Mouse (Mus musculus) gastrocnemius, postnatal 14 days (tissue): ENCODE measurements around the gene 2310061N02Rik. TPM values are rescaled to one million over a fixed set of nuclear protein-coding genes. Genes with fewer than 3 reads are reported as not detected.
"Not testable (repeated sequence)": the region's sequence is repeated elsewhere in the genome, so short reads cannot be mapped to it uniquely, and the experiment has no call there.

ENCODE experiments used
- DNase-seq: peaks from one replicate; pipeline ENCODE4 v3.0.0; 2021; ENCODE audit warnings: mixed read lengths
- intact Hi-C: fragments of 180-260 bp; cut with DNase I; formaldehyde crosslinking; loops from one replicate; pipeline ENCODE4 v1.15.1; 2025; ENCODE audit warnings: low total_unique reads
- long read RNA-seq, 2 experiments: library from polyadenylated mRNA; stranded (forward); transcript quantifications; one replicate each; pipeline ENCODE4 v2.0.0; 2021
- total RNA-seq, 2 experiments: library from RNA; stranded (reverse); gene quantifications; 2 replicates each; pipeline ENCODE4 v1.2.3; 2021

2310061N02Rik gene
- total RNA-seq = not detected
- long read RNA-seq, experiment 1 = 0 reads
- long read RNA-seq, experiment 2 = 0 reads

DNA sequence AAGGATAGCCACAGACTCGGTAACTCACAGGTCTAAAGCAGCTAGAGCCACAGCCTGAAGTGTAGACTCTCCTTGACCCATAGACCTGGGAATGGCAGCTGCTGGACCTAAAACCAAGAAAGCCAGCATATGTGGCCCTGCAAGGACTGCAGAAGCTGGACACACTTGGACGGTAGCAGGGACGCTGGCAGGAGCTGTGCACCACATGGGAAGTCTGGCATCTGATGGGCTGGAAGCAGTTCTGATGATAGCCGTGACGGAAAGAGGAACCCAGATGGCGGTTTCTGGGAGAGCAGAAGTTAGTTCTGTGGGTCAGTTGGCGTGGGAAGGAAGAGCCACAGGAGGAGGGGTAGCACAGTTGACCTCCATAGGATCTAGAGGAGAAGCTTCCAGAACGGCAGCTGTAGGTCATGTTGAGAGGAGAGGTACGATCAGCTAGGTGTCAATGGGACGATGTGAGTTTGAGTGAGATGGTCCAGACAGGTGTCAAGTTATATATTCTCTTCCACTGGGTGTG lies at the start of gene 2310061N02Rik:
TSS of gene 2310061N02Rik (minus strand) at position 467 of the 517 bp plus-strand sequence.
- intact Hi-C loops = no loop called here
- peak; percentile 57 for DNase-seq

DNA sequence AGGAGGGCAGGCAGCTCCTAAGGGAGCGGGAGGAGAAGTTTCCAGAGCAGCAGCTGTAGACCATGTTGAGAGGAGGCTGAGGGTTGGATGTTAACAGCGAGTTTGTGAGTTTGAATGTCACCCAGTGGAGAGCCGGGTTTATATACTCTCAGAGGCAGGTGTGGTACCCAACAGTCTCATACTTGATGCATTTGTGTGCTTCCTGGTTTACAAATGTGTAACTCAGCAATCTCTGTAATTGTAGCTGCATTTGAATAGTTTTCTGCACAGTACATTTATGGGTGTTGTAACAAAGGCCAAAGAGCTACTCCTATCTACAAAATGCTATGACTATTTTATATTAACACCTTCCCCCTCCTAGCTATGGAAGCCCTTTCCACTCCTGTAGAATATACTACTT lies 43.8 kb upstream of the 2310061N02Rik start, which contains the start of gene Krtap13:
TSS of gene Krtap13 (minus strand) at position 101 of the 400 bp plus-strand sequence.
- DNase-seq, intact Hi-C loops: not testable (repeated sequence)

DNA sequence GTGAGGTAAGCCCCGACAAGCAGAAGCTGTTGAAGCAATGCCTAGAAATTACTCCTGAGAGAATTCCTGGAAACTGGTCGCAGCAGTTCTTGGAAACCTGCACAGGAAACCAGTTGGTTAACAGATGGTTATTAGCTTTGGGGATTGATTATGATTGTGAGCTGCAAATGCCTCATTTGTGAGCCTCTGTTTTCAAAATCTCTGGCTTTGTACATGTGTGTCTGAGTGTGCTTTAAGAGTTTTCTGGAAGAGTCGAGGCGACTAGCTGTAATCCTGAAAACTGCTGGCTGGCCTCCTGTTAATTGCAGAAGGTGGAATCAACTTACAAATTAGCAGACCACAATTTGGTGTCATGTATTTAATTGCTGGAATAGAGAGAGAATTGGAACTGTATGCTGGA lies 40.2 kb upstream of the 2310061N02Rik start:
- no peak for DNase-seq

DNA sequence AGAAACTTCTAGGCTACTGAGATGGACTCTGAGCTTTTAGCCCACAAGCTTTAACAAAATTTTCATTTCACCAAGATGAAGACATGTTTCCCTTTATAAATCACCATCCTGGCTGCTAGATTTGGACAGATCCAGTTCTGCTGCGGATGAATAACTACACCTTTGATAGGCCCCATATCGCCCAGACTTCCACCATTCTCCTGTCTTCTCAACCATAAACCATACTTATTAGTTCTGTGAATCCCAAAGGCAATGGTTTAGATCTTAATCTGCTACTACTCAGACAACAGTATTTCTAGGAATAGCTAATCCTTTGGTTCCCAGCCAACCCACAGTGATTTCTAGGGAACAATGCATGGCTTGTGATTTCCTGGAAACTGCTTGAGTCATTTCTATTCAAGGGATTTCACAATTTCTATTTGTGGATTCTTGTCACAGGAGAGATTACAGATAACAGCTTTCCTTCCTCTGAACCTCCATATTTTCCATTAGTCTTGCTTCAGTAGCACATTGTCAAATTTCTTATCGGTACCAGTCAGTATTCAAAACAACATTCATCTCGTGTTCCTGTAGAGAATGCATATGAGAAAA lies 37.1 kb upstream of the 2310061N02Rik start:
- intact Hi-C loops = no loop called here
- no peak for DNase-seq

More for the DNA sequence above, 40.2 kb upstream of the 2310061N02Rik start:
- intact Hi-C loops = no loop called here

DNA sequence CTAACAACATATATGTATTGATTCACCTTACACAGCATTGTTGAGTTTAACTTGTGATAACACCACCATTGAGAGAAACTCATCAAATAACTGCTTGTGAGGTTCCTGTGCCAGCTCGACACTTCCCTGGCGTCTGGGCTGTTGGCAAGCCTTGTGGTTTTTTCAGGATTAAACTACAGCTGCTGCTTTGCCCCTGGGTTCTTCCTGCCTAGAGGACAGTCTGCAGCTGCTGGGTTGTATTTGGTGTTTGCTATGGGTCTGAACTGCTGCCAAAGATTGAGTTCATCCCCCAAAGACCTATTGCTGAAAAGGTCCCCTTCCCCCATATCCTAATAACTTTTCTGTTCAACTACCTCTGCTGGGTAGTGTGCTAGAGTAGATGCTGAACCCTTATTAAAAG lies 27.6 kb upstream of the 2310061N02Rik start:
- intact Hi-C loops = no loop called here
- DNase-seq = no peak

DNA sequence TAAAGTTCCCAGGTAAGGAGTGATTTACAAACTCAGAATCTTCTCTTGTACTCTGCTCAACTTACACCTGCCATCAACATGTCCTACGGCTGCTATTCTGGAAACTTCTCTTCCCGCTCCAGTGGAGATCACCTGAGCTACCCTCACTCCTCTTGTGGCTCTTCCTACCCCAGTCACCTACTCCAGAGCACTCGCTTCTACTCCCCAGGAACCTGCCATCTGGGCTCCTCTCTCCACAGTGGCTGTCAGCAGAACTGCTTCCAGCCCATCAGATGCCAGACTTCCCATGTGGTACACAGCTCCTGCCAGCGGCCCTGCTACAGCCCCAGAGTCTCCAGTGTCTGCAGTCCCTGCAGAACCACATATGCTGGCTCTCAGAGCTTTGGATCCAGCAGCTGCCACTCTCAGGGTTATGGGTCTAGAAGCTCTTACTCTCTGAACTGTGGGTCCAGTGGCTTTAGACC lies 21.1 kb upstream of the 2310061N02Rik start, which contains the start of gene Krtap13-1:
TSS of gene Krtap13-1 (plus strand) at position 51 of the 464 bp plus-strand sequence.
- intact Hi-C loops = no loop called here
- DNase-seq = peak; percentile 59

DNA sequence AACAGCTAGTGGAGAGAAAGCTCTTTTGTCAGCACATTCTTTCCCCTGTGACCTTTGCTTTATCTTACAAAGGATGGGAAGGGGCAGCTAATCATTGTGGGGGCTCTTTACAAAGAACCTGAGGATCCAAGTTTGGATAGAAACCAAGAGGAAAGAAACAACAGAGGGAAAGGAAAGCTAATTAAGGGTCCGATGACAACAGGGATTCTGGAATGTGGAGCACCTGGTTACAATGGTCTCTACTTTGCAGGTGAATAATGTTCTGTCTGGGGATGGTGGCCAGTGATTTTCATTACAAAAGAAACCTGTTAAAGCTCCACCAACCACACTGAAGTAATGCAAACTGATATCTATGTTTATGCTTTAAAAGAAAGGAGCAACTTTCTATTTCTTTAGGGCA lies 12.3 kb upstream of the 2310061N02Rik start:
- intact Hi-C loops = no loop called here
- no peak for DNase-seq

DNA sequence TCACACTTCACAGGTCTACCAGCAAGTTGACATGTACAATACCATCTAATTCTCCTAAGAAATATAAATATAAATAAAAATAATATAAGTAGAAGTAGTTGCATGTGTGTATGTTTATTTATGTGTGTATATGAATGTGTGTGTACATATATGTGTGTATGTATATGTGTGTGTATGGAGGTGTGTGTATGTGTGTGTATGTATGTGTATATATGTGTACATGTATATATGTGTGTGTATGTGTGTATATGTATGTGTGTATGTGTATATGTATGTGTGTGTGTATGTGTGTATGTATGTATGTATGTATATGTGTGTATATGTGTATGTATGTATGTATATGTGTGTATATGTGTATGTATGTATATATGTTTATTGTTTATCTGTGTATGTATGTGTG lies 8.8 kb upstream of the 2310061N02Rik start:
- no peak for DNase-seq
- intact Hi-C loops = no loop called here

DNA sequence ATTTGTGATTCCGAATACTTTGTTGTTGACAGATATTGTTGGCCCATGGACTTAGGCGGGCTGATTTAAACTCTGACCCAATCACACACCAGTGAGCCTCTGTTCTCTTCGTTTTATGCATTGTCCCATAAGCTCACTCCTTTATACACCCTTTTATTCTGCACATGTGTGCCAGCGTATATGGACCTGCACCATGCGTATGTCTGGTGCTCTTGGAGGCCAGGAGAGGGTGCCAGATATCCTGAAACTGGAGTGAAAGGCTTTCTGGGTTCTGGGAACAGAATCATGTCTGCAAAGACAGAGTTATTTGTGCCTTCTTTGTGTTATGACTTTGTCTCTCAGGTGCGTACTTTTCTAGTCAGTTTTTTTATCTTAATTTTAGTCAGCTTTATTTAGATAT lies 3.5 kb upstream of the 2310061N02Rik start:
- intact Hi-C loops = no loop called here
- no peak for DNase-seq

DNA sequence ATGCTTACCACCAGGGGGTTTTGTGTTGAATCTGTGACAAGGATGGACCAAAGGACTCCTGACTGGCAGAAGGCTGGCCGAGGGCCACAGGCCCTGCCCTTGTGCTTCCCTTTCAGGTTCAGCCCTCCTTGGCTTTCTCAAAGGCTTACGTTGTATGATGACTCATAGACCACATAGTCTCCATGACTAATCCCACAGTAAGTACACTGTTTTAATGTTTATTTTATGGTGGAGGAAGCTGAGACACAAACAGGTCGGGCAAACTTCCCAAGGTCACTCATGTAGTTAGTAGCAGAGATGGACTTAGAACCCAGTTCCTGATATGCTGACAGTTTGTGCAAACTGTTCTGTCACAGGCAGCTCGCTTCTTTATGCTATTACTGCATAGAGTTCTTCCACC lies 3.0 kb upstream of the 2310061N02Rik start:
- intact Hi-C loops = no loop called here
- DNase-seq = no peak

DNA sequence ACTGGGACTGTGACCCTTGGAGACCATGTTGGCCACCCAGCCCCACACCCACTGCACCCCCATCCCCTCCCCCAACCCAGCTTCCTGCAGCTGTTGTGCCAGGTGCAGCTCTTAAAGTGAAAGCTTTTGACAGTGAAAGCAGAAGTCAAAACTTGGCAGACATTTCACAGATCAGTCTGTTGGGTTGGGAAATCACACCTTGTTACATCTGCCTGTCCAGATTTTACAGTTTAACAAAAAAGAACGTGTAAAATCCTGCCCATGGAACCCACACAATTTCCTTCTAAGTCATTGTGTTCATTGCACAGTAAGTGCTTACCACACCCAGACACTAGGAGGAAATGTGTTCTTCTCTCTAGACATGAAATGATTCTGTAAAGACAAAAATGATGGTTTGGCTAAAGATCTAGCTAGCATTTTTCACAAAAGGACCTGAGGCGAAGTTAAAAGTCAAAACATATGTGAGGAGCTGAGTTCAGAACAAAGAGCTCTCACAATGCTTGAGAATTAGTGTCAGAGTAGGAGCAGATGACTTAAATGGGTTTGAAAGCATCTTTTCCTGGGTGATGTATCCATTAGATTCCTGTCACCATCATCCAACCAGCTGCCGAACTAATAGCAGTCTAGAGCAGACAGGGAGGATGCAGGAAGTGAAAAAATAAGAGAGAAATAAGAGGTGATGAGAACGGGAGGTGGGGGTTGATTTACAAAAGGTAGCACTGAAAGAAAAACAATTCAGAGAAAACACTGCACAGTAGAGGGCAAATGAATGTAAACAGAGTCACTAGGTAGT lies 6.5 kb downstream of the 2310061N02Rik start:
- DNase-seq = no peak
- intact Hi-C loops = no loop called here

DNA sequence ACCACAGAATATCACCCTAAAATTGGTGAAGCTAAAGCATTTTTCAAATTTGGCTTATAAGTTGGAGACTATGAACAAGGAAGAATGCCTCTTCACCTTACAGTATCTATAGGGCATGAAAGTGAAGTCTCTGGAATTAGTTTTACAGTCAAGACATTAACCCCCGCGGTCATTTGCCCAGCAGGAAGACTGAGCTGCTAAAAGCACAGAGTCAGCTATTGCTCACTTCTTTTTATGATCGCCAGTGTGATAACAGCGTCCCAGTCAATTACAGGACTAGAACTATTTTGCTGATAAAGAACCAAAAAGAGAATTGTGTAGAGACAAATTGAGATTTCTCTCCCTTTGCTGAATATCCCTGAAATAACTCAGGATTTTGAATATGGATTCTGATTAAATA lies 11.5 kb downstream of the 2310061N02Rik start:
- intact Hi-C loops = no loop called here
- DNase-seq = no peak

DNA sequence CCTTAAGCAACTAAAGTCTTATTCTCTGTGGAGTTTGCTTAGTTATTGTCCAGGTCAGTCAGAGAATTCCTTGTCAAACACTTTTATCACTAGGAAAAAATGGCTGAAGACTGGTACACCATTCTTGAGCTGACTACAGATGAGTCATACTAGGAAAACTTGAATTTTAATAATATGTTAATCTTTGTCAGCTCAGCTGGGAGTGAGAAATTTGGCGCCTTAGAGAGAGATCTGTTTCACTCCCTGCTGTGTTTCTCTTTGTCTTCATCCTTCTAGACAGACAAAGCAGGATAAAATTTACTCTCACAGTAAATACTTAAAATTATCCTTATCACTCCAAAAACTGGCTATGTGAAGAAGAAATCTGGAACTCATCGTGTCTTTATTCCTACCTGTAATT lies 26.5 kb downstream of the 2310061N02Rik start:
- DNase-seq = no peak
- intact Hi-C loops = no loop called here

DNA sequence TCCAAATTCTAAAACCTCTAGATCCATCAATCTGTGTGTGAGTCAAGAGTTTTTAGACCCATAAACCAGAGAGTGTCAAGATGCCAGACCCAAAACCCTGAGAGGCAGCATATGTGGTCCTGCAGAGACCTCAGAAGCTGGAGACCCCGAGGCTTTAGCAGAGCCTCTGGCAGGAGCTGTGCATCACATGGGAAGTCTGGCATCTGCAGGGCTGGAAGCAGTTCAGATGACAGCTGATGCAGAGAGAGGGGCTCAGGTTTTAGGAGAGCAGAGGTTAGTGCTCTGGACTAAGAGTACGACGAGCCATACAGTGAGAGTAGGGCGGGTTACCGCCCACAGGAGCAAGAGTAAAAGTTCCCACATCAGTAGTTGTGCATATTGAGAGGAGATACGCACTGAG lies 28.7 kb downstream of the 2310061N02Rik start:
- DNase-seq = no peak
- intact Hi-C loops = no loop called here

DNA sequence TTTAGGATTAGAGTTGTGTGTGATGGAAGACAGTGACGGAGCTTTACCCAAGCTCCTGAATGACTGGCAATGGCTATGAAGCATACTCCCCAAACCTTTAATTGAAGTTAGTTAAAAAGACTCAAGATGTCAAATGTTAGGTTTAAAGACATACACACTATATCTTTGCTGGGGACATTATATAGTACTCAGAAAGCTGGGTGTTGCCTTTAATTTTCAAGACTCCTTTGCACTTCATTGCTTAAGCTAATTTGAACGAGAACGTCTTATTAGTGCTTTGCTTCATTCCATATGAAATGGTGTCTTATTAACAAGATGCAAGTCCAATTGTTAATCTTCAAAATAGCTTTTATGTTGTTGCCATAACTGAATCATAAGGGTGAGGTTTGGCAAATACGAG lies 36.2 kb downstream of the 2310061N02Rik start, which contains the start of gene Krtap27-1:
TSS of gene Krtap27-1 (minus strand) at position 101 of the 400 bp plus-strand sequence.
- intact Hi-C loops = no loop called here
- no peak for DNase-seq

DNA sequence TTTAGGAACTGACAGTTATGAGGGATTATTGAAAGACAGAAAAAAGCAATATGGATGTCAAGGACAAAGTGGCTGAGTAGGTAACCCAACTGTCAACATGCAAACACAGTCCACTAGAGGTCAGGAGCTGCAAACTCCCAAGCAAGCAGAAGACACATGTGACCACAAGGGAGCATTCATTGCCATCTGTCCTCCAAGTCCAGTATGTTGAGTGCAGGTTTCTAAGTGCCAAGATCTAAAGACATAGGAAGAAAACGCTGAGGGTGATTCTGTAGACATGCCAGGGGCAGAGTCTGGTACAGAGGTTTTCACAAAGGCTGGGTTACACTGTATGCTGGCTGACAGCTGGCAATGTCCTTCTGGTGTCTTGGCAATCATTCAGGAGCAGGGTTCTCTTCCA lies 50.3 kb downstream of the 2310061N02Rik start:
- intact Hi-C loops = loop anchor here (5.0 kb wide), 1 partner anchor 170 kb away; the partner anchor contains the start of gene Krtap14
- DNase-seq = no peak

Other genes starting within 250 kb of the 2310061N02Rik start
- not detected for gene Cldn17, start 201.0 kb downstream of the 2310061N02Rik start, total RNA-seq
- not detected for gene Cldn8, start 144.8 kb downstream of the 2310061N02Rik start, total RNA-seq
- not detected for gene Krtap24-1, start 95.7 kb downstream of the 2310061N02Rik start, total RNA-seq
- gene 2310079G19Rik, start 80.3 kb downstream of the 2310061N02Rik start, total RNA-seq = not detected
- not detected for gene Krtap26-1, start 60.2 kb downstream of the 2310061N02Rik start, total RNA-seq
- not detected for gene Krtap27-1, start 36.3 kb downstream of the 2310061N02Rik start, total RNA-seq
- gene Krtap13-1, start 20.9 kb upstream of the 2310061N02Rik start, total RNA-seq = not detected
- not detected for gene Krtap13, start 43.7 kb upstream of the 2310061N02Rik start, total RNA-seq
- not detected for gene 2310034C09Rik, start 50.9 kb upstream of the 2310061N02Rik start, total RNA-seq
- gene 2310057N15Rik, start 66.2 kb upstream of the 2310061N02Rik start, total RNA-seq = not detected
- not detected for gene Gm5965, start 69.9 kb upstream of the 2310061N02Rik start, total RNA-seq
- gene Gm20741, start 104.3 kb upstream of the 2310061N02Rik start, total RNA-seq = not detected
- not detected for gene Krtap15, start 112.3 kb upstream of the 2310061N02Rik start, total RNA-seq
- gene Krtap14, start 118.2 kb upstream of the 2310061N02Rik start, total RNA-seq = not detected
- gene Krtap19-1, start 161.4 kb upstream of the 2310061N02Rik start, total RNA-seq = not detected
- not detected for gene Krtap19-2, start 166.3 kb upstream of the 2310061N02Rik start, total RNA-seq
- not detected for gene Krtap19-3, start 170.1 kb upstream of the 2310061N02Rik start, total RNA-seq
- gene Krtap19-4, start 177.1 kb upstream of the 2310061N02Rik start, total RNA-seq = not detected
- gene Krtap19-5, start 188.5 kb upstream of the 2310061N02Rik start, total RNA-seq = not detected
- not detected for gene Krtap19-9b, start 224.3 kb upstream of the 2310061N02Rik start, total RNA-seq